Mouse (Mus musculus) adrenal gland (tissue): ENCODE measurements at regions not wholly inside any gene's neighbourhood (a gene's known extent, or its start where the extent isn't known, plus 50 kb on each side); places are given as distances from the start of the nearest gene placed in this dataset.

Experiments used
- intact Hi-C: fragments of 180-260 bp; cut with DNase I; formaldehyde crosslinking; loops from one replicate; pipeline ENCODE4 v1.15.1; 2025

GRCm38 (mm10) chr13:110537960-110538463, 143.2 kb downstream of the Plk2 start:
- intact Hi-C loops, result loop anchor here (10.0 kb wide), 1 partner anchor 143 kb away; the partner anchor contains the start of gene Plk2

GRCm38 (mm10) chr13:110540543-110541265, 145.9 kb downstream of the Plk2 start:
- intact Hi-C loops, result no loop called here

DNA sequence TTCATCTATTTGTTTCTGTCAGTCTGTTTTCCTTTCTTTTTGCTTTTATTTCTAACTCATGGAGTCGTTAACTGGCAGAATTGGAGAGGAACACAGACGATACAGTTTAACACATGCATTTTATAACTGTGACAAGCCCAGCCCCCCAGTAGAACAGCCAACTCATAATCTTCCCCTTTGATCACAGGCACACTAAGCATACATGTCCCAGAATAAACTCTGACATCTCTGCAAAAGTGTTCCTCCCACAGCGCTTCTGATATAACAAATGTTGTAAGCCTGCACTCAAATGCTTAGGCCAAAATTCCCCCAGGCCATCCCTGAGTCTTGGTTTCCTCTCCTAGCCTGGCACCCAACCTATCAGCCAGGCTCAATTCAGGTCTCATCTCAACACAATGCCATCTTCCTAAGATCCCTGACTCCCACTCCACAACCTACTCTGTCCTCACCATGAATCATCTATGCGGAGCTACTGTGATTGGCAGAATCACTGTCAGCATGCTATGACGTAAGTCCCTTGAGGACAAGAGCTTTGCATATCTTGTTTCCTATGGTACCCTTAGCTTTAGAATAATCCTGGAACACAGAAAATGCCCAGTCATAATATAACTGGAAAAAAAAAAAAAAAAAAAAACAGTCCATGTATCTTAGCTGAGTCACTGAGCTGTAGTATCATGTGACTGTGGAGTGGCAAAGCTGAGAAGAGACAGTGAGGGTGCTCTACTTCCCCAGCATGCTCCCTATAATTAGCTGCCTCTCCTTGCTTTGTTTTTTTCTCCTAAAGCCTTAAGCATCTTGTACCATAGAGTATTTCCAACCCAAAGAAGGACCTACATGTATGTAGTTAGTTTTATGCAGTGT, 146.7 kb downstream of the Plk2 start:
- intact Hi-C loops, result no loop called here

DNA sequence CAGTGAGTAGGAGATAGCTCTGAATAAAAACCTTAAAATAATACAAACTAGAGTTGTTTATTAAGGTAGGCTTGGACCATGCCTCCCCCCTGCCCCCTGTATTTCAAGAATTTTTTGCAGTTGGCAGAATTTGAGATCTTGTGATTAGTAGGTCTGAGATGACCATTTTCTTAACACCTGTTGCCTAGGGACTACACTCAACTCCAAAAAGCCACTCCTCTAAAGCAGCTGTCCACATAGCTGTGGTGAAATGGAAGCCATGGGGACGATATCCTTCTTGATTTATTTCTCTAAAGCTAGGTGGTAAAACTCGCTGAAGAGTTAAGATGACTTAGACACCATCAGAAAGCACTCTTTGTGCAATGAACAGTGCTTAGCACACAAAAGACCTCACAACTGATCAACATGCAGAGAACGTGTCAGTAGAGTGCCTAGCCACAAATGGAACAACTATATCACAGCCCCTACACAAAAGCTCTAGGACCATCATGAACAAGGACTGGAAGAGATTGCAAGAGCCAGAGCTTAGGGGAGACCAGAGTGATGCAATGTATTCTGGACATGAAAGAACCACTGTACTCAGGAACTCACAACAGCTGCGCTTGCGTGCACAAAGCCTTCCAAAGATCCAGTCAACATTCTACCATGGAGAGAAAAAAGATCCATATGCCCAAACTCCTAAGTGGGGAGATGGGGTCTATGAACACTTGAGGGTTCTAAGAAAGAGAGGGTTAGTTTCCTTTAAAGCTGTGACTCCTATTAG, 147.6 kb downstream of the Plk2 start:
- intact Hi-C loops, result no loop called here

- intact Hi-C loops, result no loop called here
These were observed 150.6 kb downstream of the Plk2 start for GRCm38 (mm10) chr13:110545454-110545853.

- intact Hi-C loops, result no loop called here
These were observed 160.9 kb downstream of the Plk2 start for GRCm38 (mm10) chr13:110555529-110556319.

DNA sequence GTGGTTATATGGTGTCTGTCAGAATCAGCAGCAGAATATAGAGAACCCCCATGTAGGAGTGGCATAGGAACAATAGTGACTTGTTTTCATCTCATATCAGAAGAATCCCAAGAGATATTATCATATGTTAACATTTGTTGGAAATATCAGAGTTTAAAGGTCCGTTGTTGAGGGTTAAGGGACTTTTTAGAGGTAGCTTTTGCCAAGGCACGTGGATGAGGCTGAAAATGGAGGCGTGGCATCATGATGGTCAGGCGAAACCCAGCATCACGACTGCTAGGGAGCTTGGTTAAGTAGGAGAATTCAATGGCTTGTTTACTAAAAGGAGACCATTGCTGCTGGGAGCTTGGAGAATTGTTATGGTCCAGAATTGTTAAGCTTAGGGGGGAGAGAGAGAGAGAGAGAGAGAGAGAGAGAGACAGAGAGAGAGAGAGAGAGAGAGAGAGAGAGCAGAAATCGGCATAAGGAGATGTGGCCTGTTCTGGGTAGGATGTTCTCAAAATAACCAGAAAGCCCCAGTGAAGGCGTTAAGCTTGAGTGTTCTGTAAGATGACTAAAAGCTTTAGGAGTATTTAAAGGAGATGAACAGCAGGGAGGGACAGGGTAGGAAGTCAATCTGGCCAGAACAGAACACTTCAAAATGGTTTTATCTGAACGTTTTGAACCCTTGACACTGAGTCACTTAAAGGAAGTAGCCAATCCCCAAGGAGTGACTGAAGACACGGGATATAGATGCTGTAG, 161.7 kb downstream of the Plk2 start:
- intact Hi-C loops, result no loop called here

DNA sequence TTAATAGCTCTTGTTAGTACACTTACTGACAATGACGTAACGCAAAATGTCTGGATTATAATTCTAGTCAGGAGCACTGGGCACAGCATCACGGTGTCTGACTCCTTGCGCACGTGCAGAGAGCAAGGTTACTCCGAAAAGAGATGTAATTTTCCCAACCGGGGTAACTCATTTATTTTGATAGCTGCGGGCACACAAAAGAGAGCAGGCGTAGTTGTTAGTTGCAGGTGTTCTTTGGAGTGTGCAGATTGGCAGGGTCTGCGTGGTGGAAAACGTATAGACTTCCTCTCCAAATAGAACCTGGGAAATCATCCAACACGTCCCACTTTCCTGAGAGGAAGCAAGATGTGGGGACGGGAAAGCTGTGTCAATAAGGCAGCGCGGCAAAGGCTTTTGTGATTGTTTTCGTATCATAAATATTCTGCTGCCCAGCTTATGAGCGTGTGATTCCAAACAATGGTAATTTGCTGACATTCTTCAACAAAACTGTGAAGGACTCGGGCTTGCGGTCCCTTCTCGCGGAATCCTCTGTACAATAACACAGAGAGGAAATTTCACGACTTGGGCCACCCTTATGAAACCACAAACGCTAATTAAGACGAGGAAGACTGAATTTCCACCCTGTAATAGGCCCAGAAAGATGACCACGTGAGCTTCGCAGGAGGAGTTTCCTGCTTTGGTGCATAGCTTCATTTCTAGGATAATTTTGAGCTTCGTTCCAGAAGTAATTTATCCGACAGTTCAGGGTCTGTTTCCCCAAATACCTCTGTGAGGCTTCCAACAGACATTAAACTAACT, 163.3 kb downstream of the Plk2 start:
- intact Hi-C loops, result no loop called here

DNA sequence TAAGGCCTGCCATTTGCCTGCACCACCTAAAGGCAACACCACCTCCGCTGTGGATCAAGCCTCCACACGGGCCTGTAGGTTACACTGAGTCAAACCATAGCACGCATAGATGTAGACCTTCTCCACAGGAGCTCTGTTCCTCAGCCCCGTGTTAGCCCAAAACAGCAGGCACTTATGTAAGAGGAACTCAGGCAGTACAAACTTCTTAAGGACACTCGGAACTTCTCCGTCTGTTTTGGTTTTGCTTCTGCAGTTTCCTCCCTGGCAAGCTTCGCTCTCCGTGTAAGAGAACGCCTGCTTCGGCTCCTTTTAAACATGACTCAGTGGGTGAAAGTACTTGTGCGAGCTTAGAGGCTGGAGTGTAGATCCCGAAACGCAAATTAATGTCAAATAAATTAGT, 165.7 kb downstream of the Plk2 start:
- intact Hi-C loops, result no loop called here

- intact Hi-C loops, result no loop called here
These were observed 167.7 kb downstream of the Plk2 start for GRCm38 (mm10) chr13:110562499-110562898.

DNA sequence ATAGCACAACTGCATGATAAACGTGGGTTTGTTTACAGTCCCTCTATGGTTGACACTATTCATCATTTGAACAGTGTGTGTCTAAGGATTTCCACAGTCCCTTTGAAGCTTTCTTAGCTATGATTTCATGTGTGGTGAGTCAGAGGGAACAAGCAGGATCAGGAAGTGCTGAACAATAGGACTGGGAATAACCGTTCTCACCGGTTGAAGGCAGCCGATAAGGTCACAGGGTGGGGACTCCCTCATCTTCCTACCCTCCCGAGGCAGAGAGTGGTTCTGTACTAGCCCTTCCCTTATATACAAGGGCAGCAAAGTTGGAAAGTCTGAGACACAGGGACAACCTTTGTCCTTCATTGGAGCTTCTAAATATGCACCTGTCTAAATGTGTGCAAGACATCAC, 168.1 kb downstream of the Plk2 start:
- intact Hi-C loops, result no loop called here

DNA sequence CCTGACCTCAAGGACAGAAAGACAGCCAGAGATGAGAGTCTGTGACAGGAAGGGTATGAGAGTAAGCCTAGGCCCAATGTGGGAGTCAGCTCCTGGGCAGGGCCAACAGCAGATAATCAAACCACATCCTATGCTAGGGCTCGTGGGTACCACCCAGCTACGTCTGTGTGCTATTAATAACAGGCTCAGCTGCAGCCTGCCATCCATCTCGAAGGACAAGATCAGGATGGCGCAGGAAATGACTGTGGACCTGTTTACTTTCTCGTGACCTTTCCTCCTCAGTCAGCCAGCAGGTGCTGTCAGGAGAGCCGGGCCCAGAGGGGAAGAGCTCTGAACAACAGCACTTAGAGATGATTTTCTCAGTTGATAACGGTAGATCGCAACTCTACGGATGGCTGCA, 169.1 kb downstream of the Plk2 start:
- intact Hi-C loops, result no loop called here

DNA sequence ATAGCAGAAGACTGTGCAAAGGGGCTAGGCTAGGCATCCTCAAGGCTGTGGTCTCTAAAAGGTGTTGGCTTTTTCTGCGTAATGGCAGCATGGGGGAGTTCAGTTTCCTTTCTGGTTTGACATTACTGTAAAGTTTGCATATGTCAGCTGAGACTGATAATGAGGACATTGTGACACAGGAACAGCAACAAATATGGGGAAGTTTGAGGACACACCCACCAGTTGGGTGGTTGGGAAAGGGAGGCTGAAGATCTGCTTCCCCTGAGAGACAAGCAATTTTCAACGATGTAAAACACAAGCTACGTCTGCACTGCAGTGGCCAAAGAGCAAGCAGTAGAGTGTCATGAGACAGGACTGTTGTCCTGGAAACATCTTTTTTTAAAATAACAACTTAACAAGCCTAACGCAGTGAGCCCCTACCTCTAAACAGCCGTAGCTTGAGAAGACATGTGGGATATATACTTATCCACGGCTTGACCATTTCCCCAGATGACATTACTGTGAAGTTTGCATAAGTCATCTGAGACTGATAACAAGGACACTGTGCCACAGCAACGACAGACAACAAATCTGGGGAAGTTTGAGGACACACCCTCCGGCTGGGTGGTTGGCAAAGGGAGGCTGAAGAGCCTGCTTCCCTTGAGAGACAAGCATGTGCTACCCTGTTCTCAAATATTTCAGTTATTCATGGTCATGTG, 173.8 kb downstream of the Plk2 start:
- intact Hi-C loops, result no loop called here

DNA sequence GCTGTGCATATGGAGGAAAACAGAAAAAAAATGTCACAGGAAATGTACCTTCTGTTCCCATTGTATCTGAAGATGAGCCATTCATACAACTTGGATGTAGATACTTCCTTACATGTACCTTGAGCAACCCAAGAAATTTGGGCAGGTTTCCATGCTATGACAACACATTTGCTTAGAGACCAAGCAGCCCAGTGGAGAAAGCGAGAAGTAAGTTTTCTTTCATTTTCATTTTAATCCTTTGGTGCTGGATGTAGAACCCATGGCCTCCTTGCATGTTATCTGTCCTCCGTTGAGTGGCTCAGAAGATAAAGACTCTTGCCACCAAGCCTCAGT, 174.3 kb downstream of the Plk2 start:
- intact Hi-C loops, result no loop called here

- intact Hi-C loops, result no loop called here
These were observed 175.5 kb downstream of the Plk2 start for GRCm38 (mm10) chr13:110570386-110570785.

GRCm38 (mm10) chr13:110573360-110574065, 178.7 kb downstream of the Plk2 start:
- intact Hi-C loops, result no loop called here

DNA sequence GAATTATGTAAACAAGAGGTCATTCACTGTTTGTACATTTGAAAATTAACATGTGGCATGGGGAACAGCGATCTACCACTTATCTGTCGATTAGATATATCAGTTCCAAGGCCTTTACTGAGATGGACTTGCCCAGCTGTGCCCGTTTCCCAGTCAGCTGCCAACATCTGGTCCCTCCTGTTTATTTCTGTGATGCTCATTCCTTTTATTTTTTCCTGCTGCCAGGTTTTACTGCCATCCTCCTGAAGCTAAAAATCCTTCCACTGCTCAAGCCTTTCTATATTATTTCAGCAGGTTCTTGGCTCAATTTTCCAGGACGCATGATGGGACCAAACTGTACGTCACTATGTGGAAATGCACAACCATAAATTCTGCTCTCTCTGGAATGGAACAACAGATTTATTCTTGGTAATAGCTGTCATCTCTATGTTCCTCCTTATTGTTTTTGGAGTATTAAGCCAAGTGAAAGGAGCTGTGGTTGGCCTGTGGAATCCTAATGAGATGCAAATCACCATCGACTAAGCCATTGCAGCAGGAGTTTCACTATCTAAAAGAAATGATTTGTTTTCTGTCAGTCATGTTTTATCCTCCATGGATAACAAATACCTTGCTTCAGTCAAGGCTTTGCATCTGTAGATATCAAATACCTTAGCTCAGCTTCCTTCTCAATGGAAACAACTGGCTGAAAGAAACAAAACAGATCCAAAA, 180.1 kb downstream of the Plk2 start:
- intact Hi-C loops, result no loop called here

DNA sequence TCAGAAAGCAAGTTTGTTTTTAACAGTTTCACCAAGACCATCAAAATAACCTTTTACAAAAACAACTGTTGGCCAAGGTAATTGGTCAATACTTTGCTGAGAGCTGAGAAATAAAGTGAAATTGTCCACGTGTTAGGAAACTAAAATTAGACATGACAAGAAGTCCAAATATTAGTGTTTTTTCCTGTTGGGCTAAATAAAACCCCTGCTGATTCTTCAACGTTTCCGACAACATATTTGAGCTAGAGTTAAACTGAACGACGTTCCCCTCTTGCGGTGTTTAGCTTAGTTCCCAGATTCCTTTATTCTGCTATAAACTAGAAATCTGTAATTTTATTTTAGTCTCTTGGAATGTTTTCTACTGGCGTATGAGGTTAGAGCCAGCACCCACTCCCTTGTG, 183.3 kb downstream of the Plk2 start:
- intact Hi-C loops, result no loop called here
